Mouse (Mus musculus): ENCODE measurements around the gene Gm10100.
"Not testable (repeated sequence)": the region's sequence is repeated elsewhere in the genome, so short reads cannot be mapped to it uniquely, and the experiment has no call there.

Gene Gm10100

DNA sequence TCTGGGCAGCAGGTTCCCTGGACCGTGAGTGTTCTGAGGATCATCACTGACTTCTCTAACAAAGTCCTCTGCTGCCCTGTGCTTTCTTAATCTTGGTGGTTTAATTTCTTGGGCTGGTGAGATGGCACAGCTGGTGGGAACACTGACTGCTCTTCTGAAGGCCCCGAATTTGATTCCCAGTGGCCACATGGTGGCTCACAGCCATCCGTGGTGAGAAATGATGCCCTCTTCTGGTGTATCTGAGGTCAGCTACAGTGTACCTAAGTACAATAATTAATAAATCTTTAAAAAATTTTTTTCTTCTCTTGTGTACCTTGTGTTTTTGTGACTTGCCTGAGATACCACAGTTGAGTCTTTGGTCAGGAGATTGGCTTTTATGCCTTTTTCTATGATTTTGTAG lies 26.0 kb downstream of the Gm10100 start:
- DNase-seq (ENCODE audit: low spot score in 2 of 2) = not testable (repeated sequence)

DNA sequence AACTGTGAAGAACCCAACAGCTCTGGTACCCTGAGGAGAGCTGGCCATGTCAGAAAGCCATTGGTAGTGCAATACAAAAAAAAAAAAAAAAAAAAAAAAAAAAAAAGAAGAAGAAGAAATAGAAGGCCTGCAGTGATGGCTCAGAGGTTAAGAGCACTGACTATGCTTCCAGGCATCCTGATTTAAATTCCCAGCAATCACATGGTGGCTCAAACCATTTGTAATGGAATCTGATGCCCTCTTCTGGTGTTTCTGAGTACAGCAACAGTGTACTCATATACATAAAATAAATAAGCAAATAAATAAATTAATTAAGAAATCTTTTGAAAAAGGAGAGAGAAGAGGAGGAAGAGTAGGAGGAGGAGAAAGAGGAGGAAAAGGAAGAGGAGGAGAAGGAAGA lies 27.2 kb downstream of the Gm10100 start:
- DNase-seq (ENCODE audit: low spot score in 2 of 2) = no peak

- DNase-seq (ENCODE audit: low spot score in 2 of 2) = not testable (repeated sequence)
Measured at GRCm38 (mm10) chr10:77759582-77759981, 33.3 kb downstream of the Gm10100 start, which contains the start of gene Gm3233. Gene Gm3233, minus strand, starts transcription at chr10:77759682.

GRCm38 (mm10) chr10:77769727-77770126 lies 43.4 kb downstream of the Gm10100 start:
- DNase-seq (ENCODE audit: low spot score in 2 of 2) = no peak

GRCm38 (mm10) chr10:77771225-77771624 lies 44.9 kb downstream of the Gm10100 start, which contains the start of gene Gm3238:
Gene Gm3238, minus strand, starts transcription at chr10:77771325.
- DNase-seq (ENCODE audit: low spot score in 2 of 2) = not testable (repeated sequence)

DNA sequence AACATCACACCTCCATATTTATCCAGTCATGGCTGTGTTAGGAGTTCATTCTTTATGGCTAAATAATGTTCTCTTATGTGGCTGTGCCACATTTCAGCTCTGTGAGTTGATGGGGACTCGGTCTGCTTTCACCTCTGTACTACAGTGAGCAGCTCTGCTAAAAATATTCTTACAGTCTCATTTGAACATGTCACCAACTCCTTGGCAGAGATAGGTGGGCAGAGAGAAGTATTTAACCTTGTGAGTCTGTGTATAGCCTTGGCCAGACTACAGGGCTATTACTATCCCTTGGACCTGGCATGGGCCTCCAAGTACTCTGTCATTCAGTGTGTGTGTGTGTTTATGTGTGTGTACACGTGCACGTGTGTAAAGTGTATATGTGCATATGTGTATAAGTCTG lies 45.9 kb downstream of the Gm10100 start:
- not testable (repeated sequence) for DNase-seq (ENCODE audit: low spot score in 2 of 2)
